ENCODE assay signal across 9 mouse cellular contexts in the genomic region with DNA sequence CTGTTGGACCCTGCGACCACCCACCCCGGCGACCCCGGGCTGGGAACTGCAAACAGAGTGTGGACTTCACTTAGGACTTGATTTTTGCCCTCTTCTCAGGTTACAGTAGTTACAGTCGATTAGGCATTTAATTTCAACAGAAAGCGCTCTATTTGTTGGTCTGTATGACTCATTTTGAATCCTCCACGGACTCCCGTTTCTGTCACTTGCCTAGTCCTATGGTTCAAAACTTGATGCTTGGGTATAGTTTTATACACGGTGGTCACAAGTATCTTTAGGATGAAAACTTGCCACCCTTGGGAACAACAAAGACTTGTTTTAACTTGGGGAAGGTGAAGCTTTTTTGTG. TPM values are rescaled to one million over a fixed set of nuclear protein-coding genes. Genes with fewer than 3 reads are reported as not detected.
DNase-seq lines count a peak whose midpoint lies in the region; ATAC-seq and TF ChIP-seq lines count a peak whose summit lies in the region.
"Had no signal": no experiment of that assay in that cellular context is flagged by ENCODE, and none has a peak within 500 bp of the region (broad histone marks: within the 10 kb centered on the region; RNA-seq: fewer than 3 reads in every experiment).

No protein-coding gene starts in this region.

- no peaks in the 10 kb centered on the region for H3K36me3 ChIP-seq in lung, postnatal 0 days (ENCODE audit: insufficient read depth, low read length)
- no peaks in the 10 kb centered on the region for H3K36me3 ChIP-seq in limb, embryonic 14.5 days (ENCODE audit: control insufficient read depth, insufficient read depth, low read length)
- no peaks in the 10 kb centered on the region for H3K36me3 ChIP-seq in stomach, embryonic 15.5 days

- peak overlapping the region; percentile 94 for H3K4me2 ChIP-seq in lung, postnatal 0 days (replicated peaks; ENCODE audit: low read depth, low read length)
- peak overlapping the region; percentile 95 for H3K4me2 ChIP-seq in limb, embryonic 14.5 days (replicated peaks; ENCODE audit: low read depth, low read length, severe bottlenecking)
- peak overlapping the region; percentile 92 for H3K4me2 ChIP-seq in stomach, embryonic 15.5 days

- ATAC-seq in lung, postnatal 0 days, result no peak
- ATAC-seq in limb, embryonic 14.5 days (ENCODE audit: low FRiP score, low read depth), result no peak
- ATAC-seq in stomach, embryonic 15.5 days (ENCODE audit: insufficient read depth, low FRiP score, low read depth), result no peak
- ATAC-seq in inflammation-experienced regulatory T-cells, adult 6 months, result no peak

- H3K27me3 ChIP-seq in cerebellum, adult 2 months (ENCODE audit: control insufficient read depth, insufficient read depth, low read length), result no peaks in the 10 kb centered on the region
- H3K27me3 ChIP-seq in lung, postnatal 0 days (replicated peaks; ENCODE audit: insufficient read depth, low read length), result peaks cover 16% of the 10 kb centered on the region; the same call in 1 of the 2 replicates
- 0 out of 2 replicates have a peak, but pooled peaks cover 2% of the 10 kb centered on the region for H3K27me3 ChIP-seq in limb, embryonic 14.5 days (ENCODE audit: control insufficient read depth, insufficient read depth, low read length)
- H3K27me3 ChIP-seq in stomach, embryonic 15.5 days (replicated peaks), result no peaks in the 10 kb centered on the region

- TF ChIP-seq POLR2A in cerebellum, adult 2 months (IDR thresholded peaks at IDR 0.05; ENCODE audit: borderline replicate concordance, insufficient read depth, low read length), result no peak
- TF ChIP-seq POLR2A in limb, embryonic 14.5 days (IDR thresholded peaks at IDR 0.05; ENCODE audit: borderline replicate concordance, extremely low read depth, insufficient read depth, insufficient read length), result no peak

- H3K4me1 ChIP-seq in cerebellum, adult 2 months (ENCODE audit: control insufficient read depth, insufficient read depth, low read length), result no peaks in the 10 kb centered on the region
- no peaks in the 10 kb centered on the region for H3K4me1 ChIP-seq in lung, postnatal 0 days (ENCODE audit: insufficient read depth, low read depth, low read length)
- peaks cover 5% of the 10 kb centered on the region; the same call in 1 of the 2 replicates for H3K4me1 ChIP-seq in limb, embryonic 14.5 days (ENCODE audit: control insufficient read depth, insufficient read depth, low read length)
- no peaks in the 10 kb centered on the region for H3K4me1 ChIP-seq in stomach, embryonic 15.5 days

- 3% methylated on average over 9 of the region's 9 CpGs for WGBS in cerebellum, adult 2 months
- WGBS in lung, postnatal 0 days, result 2% methylated on average over 9 of the region's 9 CpGs
- 3% methylated on average over 9 of the region's 9 CpGs for WGBS in limb, embryonic 14.5 days
- 2% methylated on average over 9 of the region's 9 CpGs for WGBS in stomach, embryonic 15.5 days

- H3K9ac ChIP-seq in lung, postnatal 0 days (replicated peaks; ENCODE audit: low read depth), result no peak overlapping the region
- peak overlapping the region; percentile 62 for H3K9ac ChIP-seq in limb, embryonic 14.5 days (ENCODE audit: low read depth, low read length, severe bottlenecking)
- peak overlapping the region; percentile 52 for H3K9ac ChIP-seq in stomach, embryonic 15.5 days

- no peak for DNase-seq in cerebellum, adult 2 months
- no peak for DNase-seq in cerebellum, postnatal 14 days
- no peak for DNase-seq in lung, postnatal 0 days (ENCODE audit: low spot score)
- DNase-seq in lung, postnatal 14 days, result no peak
- no peak for DNase-seq in limb, embryonic 14.5 days (ENCODE audit: low spot score)
- DNase-seq in urinary bladder, postnatal 10 days (ENCODE audit: low spot score), result no peak
- DNase-seq: kidney, adult 11 months had no signal

- H3K9me3 ChIP-seq in lung, postnatal 0 days (ENCODE audit: low read length), result no peaks in the 10 kb centered on the region
- H3K9me3 ChIP-seq in limb, embryonic 14.5 days (ENCODE audit: control insufficient read depth, low read length), result no peaks in the 10 kb centered on the region
- no peaks in the 10 kb centered on the region for H3K9me3 ChIP-seq in stomach, embryonic 15.5 days

- peak overlapping the region; percentile 39 for H3K4me3 ChIP-seq in cerebellum, adult 2 months (replicated peaks; ENCODE audit: insufficient read depth, low read depth, low read length)
- H3K4me3 ChIP-seq in lung, postnatal 0 days (ENCODE audit: low read depth, low read length), result peak overlapping the region; percentile 50
- H3K4me3 ChIP-seq in limb, embryonic 14.5 days (replicated peaks; ENCODE audit: low read length), result peak overlapping the region; percentile 71
- H3K4me3 ChIP-seq in stomach, embryonic 15.5 days (replicated peaks), result peak overlapping the region; percentile 72

- H3K27ac ChIP-seq in cerebellum, adult 2 months (ENCODE audit: insufficient read depth, low read length), result no peak overlapping the region
- no peak overlapping the region for H3K27ac ChIP-seq in lung, postnatal 0 days (ENCODE audit: low read length)
- no peak overlapping the region for H3K27ac ChIP-seq in limb, embryonic 14.5 days (replicated peaks; ENCODE audit: low read depth, low read length)
- peak overlapping the region; percentile 80 for H3K27ac ChIP-seq in stomach, embryonic 15.5 days

- TF ChIP-seq CTCF in cerebellum, adult 2 months (IDR thresholded peaks at IDR 0.05; ENCODE audit: borderline replicate concordance, insufficient read depth, low read depth, low read length), result no peak
- TF ChIP-seq CTCF in lung, postnatal 0 days (IDR thresholded peaks at IDR 0.05), result no peak

- TF ChIP-seq EP300 in lung, postnatal 0 days (IDR thresholded peaks at IDR 0.05), result no peak

RNA-seq across cellular contexts. Expression of gene Lypd6, which starts 0.7 kb away (rescaled TPM):
- polyA plus RNA-seq in cerebellum, adult 2 months (2012; rRNA removed), result 21.6 and 32.0 TPM in 2 replicates
- 0.78 and 1.1 TPM in 2 replicates for polyA plus RNA-seq in lung, postnatal 0 days (2015; fragmentation: Nextera tagmentation; extraction: Ambion mirVana)
- 12.4 and 16.1 TPM in 2 replicates for polyA plus RNA-seq in limb, embryonic 14.5 days (2012; rRNA removed)
- polyA plus RNA-seq in limb, embryonic 14.5 days (2014; fragmentation: Nextera tagmentation; extraction: Ambion mirVana), result 17.9 and 18.3 TPM in 2 replicates
- 20.2 and 24.1 TPM in 2 replicates for polyA plus RNA-seq in stomach, embryonic 15.5 days (2015; fragmentation: Nextera tagmentation; extraction: Ambion mirVana)
- polyA plus RNA-seq in inflammation-experienced regulatory T-cells, adult 6 months (2017; shearing (Covaris generic)), result not detected
